Mouse (Mus musculus) liver (tissue): ENCODE results near the gene Atf7ip2.
"Not testable (repeated sequence)": the region's sequence is repeated elsewhere in the genome, so short reads cannot be mapped to it uniquely, and the experiment has no call there.

Experiments
- DNase-seq: peaks from one replicate; pipeline ENCODE4 v3.0.0-alpha.2; 2020; ENCODE audit warnings: mixed read lengths

Gene Atf7ip2

GRCm38 (mm10) chr16:10192679-10193506, at the start of gene Atf7ip2:
Gene Atf7ip2 (plus strand): TSS chr16:10192712.
- peak; percentile 87 for DNase-seq

GRCm38 (mm10) chr16:10143166-10143565, 49.3 kb upstream of the Atf7ip2 start:
- no peak for DNase-seq

- no peak for DNase-seq
Measured at GRCm38 (mm10) chr16:10147401-10147800, 45.1 kb upstream of the Atf7ip2 start.

GRCm38 (mm10) chr16:10169123-10169905, 23.2 kb upstream of the Atf7ip2 start:
- DNase-seq: no peak

GRCm38 (mm10) chr16:10170005-10170404, 22.5 kb upstream of the Atf7ip2 start, which contains the start of gene Rpl39l:
Gene Rpl39l (plus strand): TSS chr16:10170226.
- peak; percentile 3 for DNase-seq

GRCm38 (mm10) chr16:10171276-10171675, 21.2 kb upstream of the Atf7ip2 start:
- no peak for DNase-seq

- no peak for DNase-seq
Measured at GRCm38 (mm10) chr16:10172179-10172820, 20.2 kb upstream of the Atf7ip2 start.

GRCm38 (mm10) chr16:10187461-10187860, 5.1 kb upstream of the Atf7ip2 start:
- not testable (repeated sequence) for DNase-seq

- no peak for DNase-seq
Measured at GRCm38 (mm10) chr16:10208777-10209176, 16.3 kb downstream of the Atf7ip2 start.

GRCm38 (mm10) chr16:10216366-10216765, 23.9 kb downstream of the Atf7ip2 start:
- not testable (repeated sequence) for DNase-seq

GRCm38 (mm10) chr16:10217020-10217419, 24.5 kb downstream of the Atf7ip2 start:
- not testable (repeated sequence) for DNase-seq

GRCm38 (mm10) chr16:10227361-10227760, 34.8 kb downstream of the Atf7ip2 start:
- DNase-seq: no peak

- DNase-seq: no peak
Measured at GRCm38 (mm10) chr16:10236601-10237000, 44.1 kb downstream of the Atf7ip2 start.

- no peak for DNase-seq
Measured at GRCm38 (mm10) chr16:10253993-10254392, 61.5 kb downstream of the Atf7ip2 start.

- DNase-seq: peak; percentile 59
Measured at GRCm38 (mm10) chr16:10272256-10272655, 79.7 kb downstream of the Atf7ip2 start.

GRCm38 (mm10) chr16:10274465-10274864, 82.0 kb downstream of the Atf7ip2 start:
- DNase-seq: no peak

GRCm38 (mm10) chr16:10276778-10277177, 84.3 kb downstream of the Atf7ip2 start:
- not testable (repeated sequence) for DNase-seq

GRCm38 (mm10) chr16:10280286-10280951, 87.9 kb downstream of the Atf7ip2 start:
- DNase-seq: peak; percentile 71

- no peak for DNase-seq
Measured at GRCm38 (mm10) chr16:10281890-10282289, 89.4 kb downstream of the Atf7ip2 start.

- no peak for DNase-seq
Measured at GRCm38 (mm10) chr16:10286513-10287268, 94.2 kb downstream of the Atf7ip2 start.

- DNase-seq: no peak
Measured at GRCm38 (mm10) chr16:10288115-10288514, 95.6 kb downstream of the Atf7ip2 start.
